25 mouse cellular contexts compared by ENCODE assay signal in the genomic region with DNA sequence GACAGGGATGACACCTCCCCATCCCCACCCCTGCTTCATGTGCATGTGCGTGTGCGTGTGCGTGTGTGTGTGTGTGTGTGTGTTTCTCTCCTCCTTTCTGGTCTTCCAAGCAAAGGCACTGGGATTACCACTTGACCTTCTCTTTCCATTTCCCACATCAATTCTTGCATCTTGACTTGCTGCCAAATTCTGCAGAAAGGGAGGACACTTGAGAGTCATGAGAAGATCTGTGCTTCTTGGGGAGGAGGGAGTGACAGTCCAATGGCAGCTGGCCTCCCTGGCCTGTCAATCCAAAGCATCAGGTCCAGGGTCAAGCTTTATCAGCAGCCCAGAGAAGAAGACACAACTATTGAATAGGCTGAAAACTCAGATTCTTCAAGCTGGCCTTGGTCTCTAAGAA.
DNase-seq lines count a peak whose midpoint lies in the region; ATAC-seq lines count a peak whose summit lies in the region.
"Had no signal": no experiment of that assay in that cellular context is flagged by ENCODE, and none has a peak within 500 bp of the region (broad histone marks: within the 10 kb centered on the region; RNA-seq: fewer than 3 reads in every experiment).

No protein-coding gene starts in this region.

- no peaks in the 10 kb centered on the region; the same call in 1 of the 2 replicates for H3K9me3 ChIP-seq in forebrain, embryonic 11.5 days (ENCODE audit: control insufficient read depth, low read length)
- H3K9me3 ChIP-seq in forebrain, embryonic 13.5 days (replicated peaks), result no peaks in the 10 kb centered on the region
- H3K9me3 ChIP-seq: G1E had no signal

- ATAC-seq in forebrain, embryonic 11.5 days (replicated peaks; ENCODE audit: low FRiP score), result no peak
- no peak for ATAC-seq in forebrain, embryonic 13.5 days
- ATAC-seq: activated CD4-positive, CD25-positive, alpha-beta regulatory T cell, adult 4 months; CD4-positive, CD25-positive, alpha-beta regulatory T cell, adult 4 months; forebrain, embryonic 15.5 days; forebrain, postnatal 0 days; Patski had no signal

- H3K9ac ChIP-seq in forebrain, embryonic 11.5 days (ENCODE audit: low read length), result no peak overlapping the region
- no peak overlapping the region for H3K9ac ChIP-seq in forebrain, embryonic 13.5 days
- H3K9ac ChIP-seq: embryonic facial prominence, embryonic 12.5 days; forebrain, embryonic 12.5 days; forebrain, embryonic 15.5 days; forebrain, postnatal 0 days had no signal

- no peaks in the 10 kb centered on the region for H3K27me3 ChIP-seq in forebrain, embryonic 11.5 days (ENCODE audit: control insufficient read depth, insufficient read depth, low read length)
- no peaks in the 10 kb centered on the region for H3K27me3 ChIP-seq in forebrain, embryonic 13.5 days
- H3K27me3 ChIP-seq: CH12.LX; embryonic facial prominence, embryonic 12.5 days; forebrain, embryonic 15.5 days; Patski had no signal

- peak; percentile 22 for DNase-seq in forebrain, embryonic 11.5 days (ENCODE audit: low spot score)
- peak; percentile 88 for DNase-seq in heart, adult 11 months
- no peak for DNase-seq in heart, postnatal 4 days
- peak; percentile 24 for DNase-seq in lung, postnatal 10 days
- no peak for DNase-seq in lung, postnatal 25 days (ENCODE audit: low spot score)
- DNase-seq: adrenal gland, adult 8-10 months; adrenal gland, postnatal 14 days; adrenal gland, postnatal 36 days; B cell, adult 2 months; cerebellum, adult 11-12 months; cerebellum, adult 2 months; cerebellum, adult 9-10 months; cerebellum, postnatal 10 days; cerebellum, postnatal 25 days; forebrain, postnatal 0 days had no signal

- no peaks in the 10 kb centered on the region for H3K36me3 ChIP-seq in forebrain, embryonic 11.5 days (ENCODE audit: control insufficient read depth, insufficient read depth, low read length)
- no peaks in the 10 kb centered on the region for H3K36me3 ChIP-seq in forebrain, embryonic 13.5 days (ENCODE audit: poor library complexity, severe bottlenecking)
- H3K36me3 ChIP-seq: embryonic facial prominence, embryonic 10.5 days; embryonic facial prominence, embryonic 12.5 days; forebrain, embryonic 12.5 days; forebrain, embryonic 15.5 days; G1E had no signal

- no peak overlapping the region for H3K27ac ChIP-seq in forebrain, embryonic 11.5 days (ENCODE audit: low read depth, low read length)
- H3K27ac ChIP-seq in forebrain, embryonic 13.5 days, result no peak overlapping the region
- H3K27ac ChIP-seq: embryonic facial prominence, embryonic 10.5 days; embryonic facial prominence, embryonic 12.5 days; forebrain, embryonic 12.5 days; forebrain, embryonic 15.5 days had no signal

- no peaks in the 10 kb centered on the region for H3K4me1 ChIP-seq in forebrain, embryonic 11.5 days (replicated peaks; ENCODE audit: control insufficient read depth, insufficient read depth, low read length)
- H3K4me1 ChIP-seq in forebrain, embryonic 13.5 days, result peaks cover 4% of the 10 kb centered on the region; the same call in 1 of the 2 replicates
- H3K4me1 ChIP-seq: forebrain, embryonic 15.5 days had no signal

- H3K4me2 ChIP-seq in forebrain, embryonic 11.5 days (ENCODE audit: low read depth, low read length, severe bottlenecking), result no peak overlapping the region
- H3K4me2 ChIP-seq in forebrain, embryonic 13.5 days, result no peak overlapping the region
- H3K4me2 ChIP-seq: embryonic facial prominence, embryonic 12.5 days; forebrain, embryonic 12.5 days; forebrain, embryonic 15.5 days had no signal

- WGBS in forebrain, embryonic 11.5 days, result 93% methylated on average over 3 of the region's 3 CpGs
- WGBS in forebrain, embryonic 13.5 days, result 89% methylated on average over 3 of the region's 3 CpGs

- no peak overlapping the region for H3K4me3 ChIP-seq in forebrain, embryonic 11.5 days (ENCODE audit: low read depth, low read length)
- no peak overlapping the region for H3K4me3 ChIP-seq in forebrain, embryonic 13.5 days
- H3K4me3 ChIP-seq: embryonic facial prominence, embryonic 10.5 days; embryonic facial prominence, embryonic 12.5 days; forebrain, embryonic 12.5 days; forebrain, embryonic 15.5 days had no signal

Comparison
In these comparisons a context has a peak if more than half of its experiments do, and no peak if none do; other contexts are left out.
1. DNase-seq: peak in forebrain, embryonic 11.5 days (single experiment), heart, adult 11 months (single experiment) and lung, postnatal 10 days (single experiment); none in heart, postnatal 4 days (single experiment) and lung, postnatal 25 days (single experiment).